Mouse (Mus musculus) cerebellum, adult 18-20 months (tissue): ENCODE results near the gene Chil1.

Experiments used
- DNase-seq, 2 experiments: peaks; one replicate each; pipeline ENCODE4 v3.0.0; 2021

Chil1 gene

DNA sequence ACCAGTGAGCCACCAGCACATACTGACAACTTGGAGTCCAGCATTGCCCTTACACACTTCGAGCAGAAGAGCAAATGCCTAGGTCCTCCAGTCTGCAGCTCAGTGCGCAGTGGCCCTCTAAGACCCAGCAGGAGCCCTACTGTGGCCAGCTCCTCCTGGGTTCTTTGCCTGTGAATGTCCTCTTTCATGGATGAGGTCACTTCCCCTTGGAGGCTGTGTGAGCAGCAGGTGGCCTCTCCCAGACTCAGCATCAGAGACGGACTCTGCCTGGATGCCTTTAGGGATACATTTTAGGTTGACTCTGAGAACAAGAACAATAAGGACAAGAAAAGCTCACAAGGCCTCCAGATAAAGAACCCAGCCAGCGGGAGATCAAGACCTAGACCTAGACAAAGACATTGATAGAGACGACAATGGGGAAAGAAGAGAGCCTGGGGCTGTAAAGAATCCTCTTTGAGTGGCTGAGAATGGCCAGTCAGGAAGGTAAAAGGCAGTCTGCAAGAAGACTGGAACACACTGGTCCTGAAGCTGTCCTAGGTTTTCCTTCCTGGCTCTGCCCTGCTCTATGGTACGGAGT, 28.3 kb downstream of the Chil1 start:
- DNase-seq: peak in 1 of 2 experiments; percentile 55

DNA sequence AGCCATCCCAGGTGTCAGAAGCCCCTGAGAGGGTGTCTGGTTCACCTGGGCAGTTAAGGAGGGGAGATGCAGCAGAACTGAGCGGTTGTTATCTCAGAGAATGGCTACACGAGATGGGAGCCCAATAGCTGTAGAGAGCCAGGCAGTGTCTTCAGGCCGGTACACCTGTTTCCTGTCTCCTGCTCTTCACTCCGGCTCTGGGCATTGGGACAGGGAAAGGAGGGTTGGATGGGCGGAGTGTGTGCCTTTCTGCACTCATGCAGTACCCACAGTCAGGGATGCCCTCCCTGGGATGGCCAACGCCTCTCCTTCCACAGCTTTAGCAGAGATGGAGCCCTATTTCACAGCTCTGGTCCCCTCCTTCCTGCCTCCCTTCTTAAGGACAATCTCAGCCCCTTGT, 29.1 kb downstream of the Chil1 start:
- DNase-seq: peak; percentile 62 to 70

DNA sequence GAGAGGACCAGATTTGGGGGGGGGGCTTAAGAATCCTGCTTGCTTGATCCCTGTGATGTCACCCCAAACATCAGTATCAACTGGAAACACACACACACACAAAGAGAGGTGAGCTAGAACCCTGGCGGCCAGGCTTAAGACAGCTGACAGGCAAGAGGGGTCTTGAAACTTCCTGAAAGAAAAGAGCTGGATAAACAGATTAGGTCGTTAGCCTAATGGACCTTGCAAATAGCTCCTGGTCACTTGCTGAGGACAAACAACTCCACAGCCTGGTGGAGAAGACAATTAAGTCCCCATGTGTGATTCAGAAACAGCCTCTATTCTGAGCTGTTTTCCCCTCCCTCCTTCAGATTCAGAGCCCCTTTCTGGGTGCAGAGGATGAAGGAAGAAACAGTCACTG, 29.7 kb downstream of the Chil1 start:
- no peak for DNase-seq

DNA sequence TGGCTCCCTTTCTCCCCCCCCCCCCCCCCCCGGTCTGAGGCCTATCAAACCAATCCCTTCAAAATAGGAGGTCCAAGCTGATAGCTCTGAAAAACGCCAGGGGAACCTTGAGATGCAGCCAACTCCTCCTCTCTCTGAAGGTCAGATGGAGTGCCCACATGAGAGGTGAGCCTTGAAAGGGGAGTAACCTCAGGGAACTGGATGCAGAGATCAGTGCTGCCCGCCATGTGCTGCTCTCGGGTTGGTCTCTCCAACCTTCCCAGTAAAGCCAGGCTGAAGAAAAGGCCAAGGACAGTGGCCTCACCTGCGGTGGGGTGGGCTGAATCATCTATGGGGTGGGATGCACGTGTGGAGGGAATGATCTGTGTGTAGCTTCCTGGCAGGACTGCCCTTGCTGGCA, 30.4 kb downstream of the Chil1 start:
- DNase-seq: no peak

DNA sequence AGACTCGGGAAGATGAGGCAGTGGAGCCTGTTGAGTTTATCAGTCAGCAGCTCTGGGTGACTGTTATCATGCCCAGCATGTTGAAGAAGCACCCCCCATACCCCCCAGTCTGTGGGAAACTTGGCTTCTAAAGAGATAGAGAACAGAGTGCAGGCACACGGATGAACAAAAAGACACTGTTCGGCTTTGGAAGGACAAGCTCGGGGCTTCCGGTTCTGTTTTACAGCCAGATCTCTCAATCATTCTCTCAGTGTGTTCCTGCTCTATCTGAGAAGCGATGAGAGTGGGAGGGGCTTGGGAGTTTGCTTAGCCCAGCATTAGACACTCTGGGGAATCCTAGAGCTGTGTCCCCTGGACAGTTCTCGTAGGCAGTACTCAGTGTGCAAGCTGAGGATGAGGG, 31.4 kb downstream of the Chil1 start:
- no peak for DNase-seq

DNA sequence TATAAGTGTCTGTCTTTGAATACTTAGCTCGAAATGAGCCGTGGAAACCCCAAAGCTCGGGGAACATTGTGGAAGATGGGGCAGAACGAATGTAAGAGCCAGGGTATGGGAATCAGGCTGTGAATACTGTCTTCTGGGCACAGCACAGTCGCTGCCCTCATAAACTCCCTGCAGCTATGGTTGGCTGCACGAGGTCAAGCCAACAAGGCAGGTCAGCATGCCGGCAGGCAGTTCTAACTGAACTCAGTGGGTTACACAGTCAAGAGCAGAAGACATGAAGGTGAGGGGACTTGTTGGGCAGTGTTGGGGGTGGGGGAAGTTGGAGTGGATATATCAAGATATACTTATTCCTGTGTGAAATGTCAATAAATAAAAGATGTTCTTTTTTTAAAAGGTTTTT, 33.1 kb downstream of the Chil1 start:
- DNase-seq: no peak

DNA sequence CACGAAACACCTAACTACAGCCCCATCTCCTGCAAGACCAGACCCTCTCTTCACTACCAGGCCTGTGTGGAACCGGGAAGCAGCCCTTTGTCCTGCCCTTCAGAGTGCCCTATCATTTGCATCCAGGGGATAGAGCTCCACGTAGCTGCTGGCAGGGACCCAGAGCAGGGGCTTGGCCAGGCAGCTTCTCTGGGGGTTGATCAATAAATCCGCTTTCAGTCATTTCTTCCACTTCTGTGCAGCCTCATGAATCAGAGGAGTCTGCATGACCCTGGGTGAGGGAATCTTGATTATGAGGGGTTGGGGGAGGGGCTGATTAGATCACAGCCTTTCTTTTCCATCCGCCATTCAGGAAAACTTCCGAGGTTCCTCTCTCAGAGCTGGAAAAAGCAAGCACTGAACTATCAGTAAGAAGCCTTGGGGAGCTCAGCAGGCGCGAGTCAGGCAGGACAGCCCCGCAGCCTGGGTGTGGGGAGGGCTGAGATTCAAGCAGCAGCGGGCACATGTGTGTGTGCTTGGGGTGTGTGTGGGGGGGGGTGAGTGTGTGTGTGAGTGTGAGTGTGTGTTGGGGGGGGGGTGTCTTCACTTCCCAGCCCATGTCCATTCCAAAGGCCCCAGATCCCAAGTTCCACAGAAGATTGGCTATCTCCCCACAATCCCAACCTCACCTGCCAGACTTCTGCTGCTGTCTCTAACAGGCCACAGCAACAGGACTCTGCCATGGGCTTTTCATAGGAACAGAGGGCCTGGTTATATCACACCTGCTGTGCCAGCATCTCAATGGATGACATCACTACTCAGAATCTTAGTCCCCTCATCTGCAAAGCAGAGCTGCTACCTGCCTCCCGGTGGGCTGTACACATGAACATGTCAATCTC, 34.0 kb downstream of the Chil1 start:
- DNase-seq: no peak

DNA sequence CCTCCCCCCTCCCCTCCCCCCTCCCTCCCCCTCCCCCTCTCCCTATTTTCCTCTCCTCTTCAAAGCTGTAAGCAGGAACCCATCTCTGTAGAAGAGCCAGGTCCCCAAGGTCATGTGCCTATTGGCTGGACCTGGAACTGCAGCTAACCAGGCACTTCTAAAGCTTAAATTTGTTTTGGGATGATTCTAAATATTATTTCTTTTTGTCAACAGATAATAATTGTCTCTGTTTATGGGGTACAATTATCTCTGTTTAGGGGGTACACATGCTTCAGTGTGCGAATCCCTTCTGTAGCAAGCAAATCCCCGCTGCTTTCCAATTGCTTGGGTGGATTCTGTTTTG, 34.6 kb downstream of the Chil1 start:
- no peak for DNase-seq

DNA sequence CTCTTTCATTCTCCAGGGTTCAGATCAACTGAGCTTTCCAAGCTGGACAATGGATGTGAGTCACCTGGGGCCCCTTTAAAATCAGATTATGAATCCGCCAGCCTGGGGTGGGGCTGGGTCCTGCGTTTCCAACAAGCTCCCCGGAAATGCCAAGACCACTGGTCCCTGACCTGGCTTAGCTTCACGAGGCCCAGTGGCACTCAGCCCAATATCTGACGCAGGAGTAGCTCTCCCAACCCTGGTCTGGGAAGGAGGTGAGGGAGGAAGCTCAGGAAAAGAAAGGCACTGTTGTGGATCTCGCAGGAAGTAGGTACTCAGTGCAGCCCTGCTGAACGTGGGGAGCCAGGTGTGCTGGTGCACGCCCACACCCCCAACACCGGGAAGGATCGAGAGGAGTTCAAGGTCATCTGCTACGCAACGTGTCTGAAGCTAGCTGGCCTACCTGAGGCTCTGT, 35.1 kb downstream of the Chil1 start:
- peak in 1 of 2 experiments; percentile 59 for DNase-seq

DNA sequence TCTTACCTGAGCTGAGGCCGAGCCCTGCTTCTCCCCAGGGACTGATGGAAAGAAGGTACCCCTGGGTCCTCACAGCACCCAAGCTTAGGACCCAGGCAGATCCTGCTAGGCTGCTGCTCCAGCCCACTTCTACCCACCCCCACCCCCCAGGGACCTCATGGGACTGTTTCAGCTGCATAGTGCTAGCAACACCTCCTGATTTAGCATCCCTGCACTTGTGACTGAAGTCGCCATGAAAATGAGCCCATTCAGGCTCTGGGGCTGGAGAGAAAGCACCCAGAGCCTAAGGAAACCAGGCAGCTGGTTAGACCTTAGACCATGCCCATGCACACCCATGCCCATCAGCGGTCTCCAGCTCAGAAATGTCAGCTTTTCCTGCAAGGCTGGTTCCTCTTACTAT, 36.0 kb downstream of the Chil1 start:
- no peak for DNase-seq

DNA sequence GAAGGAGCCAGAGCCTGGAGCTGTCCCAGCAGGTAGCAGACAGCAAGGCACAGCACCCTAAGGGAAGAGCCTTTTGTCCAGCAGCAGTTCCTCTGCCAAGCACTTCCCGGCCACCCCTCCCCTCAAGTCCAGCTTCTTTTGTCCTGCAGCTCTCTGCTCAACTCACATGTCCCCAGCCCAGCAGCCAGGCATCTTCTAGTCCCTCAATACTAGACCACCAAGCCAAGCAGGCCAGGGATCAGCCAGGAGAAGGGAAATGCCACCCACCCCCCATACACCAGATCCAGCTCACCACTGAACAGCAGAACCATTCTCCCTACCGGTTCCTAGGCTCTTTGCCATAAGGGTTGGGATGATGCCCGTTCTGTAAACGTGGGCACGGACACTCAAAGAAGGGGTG, 37.6 kb downstream of the Chil1 start:
- peak in 1 of 2 experiments; percentile 43 for DNase-seq

DNA sequence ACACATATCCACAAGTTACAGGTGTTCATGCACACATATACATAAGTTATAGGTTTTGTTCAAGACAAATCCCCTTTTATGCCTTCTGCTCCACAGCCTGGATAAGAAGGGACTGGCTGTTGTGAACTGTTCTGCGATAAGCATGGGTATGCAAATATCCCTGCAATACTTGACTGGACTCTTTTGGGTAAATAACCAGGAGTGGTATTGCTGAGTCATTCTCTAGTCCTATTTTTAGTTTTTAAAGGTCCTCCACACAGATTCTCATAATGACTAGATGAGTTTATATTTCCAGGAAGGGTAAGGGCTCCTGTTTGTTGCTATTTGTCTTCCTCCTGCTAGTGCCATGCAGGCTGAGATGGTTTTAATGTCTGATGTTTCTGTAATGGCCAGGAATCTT, 39.2 kb downstream of the Chil1 start:
- DNase-seq: no peak

DNA sequence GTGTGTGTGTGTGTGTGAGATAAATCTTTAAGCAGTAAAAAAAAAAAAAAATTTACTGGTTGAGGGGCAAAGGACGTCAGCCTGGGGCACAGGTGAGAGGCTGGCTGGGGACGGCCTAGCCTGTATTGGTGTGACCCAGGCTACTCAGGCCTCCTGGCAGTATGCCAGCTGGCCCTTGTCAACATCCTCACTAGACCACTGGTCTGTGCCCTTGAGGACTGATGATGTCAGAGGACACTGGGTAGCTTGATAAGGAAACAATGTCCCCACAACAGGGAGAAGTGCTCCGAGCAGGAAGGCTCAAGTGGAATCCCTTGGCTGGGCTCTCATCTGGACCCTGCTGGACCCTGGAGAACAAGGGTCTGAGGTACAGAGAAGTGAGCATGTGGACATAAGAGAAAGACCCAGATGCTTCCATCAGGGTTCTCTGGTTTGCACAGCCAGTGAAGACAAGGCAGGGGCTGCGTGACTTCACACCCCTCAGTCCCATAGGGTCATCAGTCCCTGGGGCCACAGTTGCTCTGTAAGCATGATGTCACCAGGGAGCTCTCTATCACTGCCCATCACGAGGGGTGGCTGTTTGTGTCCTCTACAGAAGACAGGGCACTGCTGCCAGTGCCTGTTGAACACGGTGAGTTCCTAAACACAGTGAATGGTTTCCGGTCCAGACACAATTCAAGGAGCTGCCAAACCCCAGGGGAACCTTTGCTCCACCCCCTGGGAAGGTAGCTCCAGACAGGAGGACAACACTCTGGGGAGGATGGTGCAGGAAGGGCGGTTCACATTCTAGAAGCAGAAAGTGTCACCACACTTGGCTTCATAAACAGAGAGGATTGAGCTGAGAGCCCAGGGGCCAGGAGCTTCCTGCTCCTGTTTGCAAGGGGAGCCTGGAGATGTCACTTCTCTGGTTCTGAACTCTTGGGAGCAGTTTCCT, 40.4 kb downstream of the Chil1 start:
- DNase-seq: peak in 1 of 2 experiments; percentile 48

DNA sequence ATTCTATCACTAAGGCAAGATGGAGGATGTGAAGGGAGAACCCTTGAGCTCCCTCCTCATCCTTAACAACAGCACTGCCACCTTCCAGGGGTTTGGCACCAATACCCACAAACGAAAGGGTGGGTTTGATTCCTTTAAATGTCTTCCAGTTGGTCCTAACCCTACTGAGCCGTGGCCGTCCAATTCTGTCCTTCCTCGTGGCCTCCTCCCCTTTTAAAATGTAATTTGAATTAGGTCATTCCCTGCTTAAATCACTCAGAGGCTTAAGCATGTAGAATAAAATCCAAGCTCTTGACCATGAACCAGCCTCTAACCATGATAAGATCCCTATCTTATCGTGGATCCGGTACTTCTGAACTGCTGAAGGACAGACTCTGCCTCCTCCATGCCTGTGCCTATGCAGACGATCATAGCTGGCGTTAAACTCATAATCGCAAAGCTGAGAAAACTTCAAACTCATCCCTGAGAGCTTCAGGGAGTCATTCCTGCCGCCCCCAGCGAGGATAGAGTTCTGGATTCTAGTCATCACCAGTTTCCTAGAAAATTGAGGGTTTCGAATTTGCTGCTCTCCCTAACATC, 42.8 kb downstream of the Chil1 start:
- no peak for DNase-seq

DNA sequence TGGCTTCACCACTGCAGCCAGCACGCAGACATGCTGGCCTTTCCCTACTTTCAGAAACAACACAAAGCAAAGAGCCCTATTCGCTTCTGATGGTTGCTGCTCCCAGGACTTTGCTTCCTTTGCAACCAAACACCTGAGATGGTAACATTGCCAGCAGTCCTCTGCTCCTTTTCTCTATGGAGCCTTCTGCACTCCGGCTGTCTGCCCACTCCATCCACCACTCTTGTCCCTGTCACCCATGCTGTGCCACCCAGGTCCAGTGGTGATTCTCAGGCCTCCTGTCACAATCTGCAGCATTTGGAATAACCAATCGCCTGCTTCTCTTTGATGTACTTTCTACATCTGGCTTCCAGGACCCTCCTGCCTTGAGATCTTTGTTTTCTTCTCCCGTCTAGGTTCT, 43.4 kb downstream of the Chil1 start:
- peak in 1 of 2 experiments; percentile 52 for DNase-seq

DNA sequence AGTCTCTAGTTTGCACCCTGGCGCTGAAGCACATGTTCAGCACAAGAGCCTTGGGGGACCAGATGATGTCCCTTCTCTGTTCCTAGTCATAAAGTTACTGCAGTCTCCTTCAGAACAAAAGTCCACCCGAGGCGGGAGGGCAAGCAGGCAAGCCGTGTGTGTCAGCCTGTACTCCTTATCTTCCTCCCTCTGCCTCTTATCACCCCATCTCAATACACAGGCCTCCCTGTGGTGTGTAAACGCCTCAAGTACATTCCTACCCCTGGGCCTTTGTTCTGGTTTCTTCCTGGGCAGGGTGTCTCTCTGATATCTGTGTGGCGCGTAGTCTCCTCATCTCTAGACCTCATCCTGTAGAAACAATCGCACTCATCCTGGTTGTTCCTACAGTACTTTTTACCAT, 44.8 kb downstream of the Chil1 start:
- no peak for DNase-seq

DNA sequence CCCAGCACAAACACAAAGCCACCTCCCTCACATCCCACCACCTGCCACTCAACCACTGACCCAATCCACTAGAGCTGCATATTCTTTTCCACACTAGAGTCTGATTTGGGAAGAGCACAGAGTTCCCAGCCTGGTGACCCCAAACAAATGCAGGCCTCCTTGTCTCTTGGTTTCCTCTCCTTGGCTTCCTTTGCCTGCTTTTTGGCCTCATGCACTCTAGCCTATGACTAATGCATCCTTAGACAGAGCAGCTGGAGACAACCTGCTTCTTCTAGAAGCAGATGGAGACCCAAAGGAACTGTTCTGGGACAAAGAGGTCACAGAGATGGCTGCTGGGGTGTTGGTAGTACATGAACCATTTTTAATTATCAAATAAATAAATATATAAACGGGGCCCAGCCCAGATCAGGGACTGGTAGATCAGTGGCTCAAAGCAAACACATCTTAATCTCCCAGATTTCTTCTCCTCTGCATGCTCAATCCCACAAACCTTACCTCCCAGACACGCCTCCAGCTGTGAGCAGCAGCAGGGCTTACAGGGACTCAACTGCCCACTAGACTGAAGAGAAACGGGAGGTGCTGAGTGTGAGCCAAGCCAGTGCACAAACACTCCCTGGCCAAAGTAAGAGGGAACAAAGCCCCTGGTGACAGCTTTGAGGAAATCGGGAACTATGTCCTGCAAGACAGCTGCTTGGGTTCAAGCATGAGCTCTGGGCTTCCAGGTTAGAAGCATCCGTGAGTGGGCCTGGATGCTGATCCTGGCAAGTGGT, 48.0 kb downstream of the Chil1 start:
- DNase-seq: peak in 1 of 2 experiments; percentile 34

DNA sequence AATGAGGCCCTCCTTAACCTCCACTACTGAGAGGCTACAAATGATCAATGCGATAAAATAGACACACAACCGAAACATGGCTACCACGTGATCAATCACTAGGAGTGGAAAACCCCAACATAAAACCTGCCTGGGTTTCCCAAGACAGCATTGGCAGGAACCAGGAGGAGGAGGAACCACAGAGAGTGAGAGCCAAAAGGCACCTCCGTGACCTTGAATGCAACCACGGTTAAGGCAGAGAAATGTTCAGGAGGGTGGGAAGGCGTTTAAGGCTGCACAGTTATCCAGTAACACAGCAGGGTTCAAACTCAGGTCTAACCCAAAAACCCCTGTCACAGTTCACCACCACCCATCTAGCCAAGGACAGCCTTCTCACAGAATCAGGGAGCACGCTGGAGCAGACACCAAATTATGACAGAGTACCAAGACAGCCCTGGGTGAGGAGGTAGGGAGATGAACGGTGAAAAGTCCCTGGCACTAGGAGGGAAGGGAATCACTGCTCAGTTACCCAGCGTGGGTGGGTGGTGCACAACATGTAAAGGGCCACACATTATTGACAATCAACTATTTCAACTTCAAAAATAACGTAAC, 48.8 kb downstream of the Chil1 start:
- peak in 1 of 2 experiments; percentile 52 for DNase-seq

DNA sequence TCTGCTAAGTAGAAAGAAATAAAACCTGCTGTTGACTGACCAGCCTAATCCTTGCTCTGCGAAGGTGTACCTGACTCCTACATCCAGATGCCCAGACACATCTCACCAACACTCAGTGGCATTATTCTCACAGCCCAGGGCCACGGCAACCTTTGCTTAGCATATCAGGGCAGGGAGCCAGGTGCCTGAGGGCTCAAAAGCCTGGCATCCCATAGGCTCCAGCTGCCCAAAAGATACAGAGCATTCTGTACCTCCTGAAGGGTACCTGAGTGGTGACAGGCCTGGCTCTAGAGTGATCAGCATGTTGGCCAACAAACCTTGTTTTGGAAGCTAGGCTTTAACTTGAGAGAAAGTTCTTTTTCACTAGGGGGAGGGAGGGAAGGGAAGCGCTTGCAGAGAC, 49.3 kb downstream of the Chil1 start:
- peak; percentile 76 to 80 for DNase-seq

DNA sequence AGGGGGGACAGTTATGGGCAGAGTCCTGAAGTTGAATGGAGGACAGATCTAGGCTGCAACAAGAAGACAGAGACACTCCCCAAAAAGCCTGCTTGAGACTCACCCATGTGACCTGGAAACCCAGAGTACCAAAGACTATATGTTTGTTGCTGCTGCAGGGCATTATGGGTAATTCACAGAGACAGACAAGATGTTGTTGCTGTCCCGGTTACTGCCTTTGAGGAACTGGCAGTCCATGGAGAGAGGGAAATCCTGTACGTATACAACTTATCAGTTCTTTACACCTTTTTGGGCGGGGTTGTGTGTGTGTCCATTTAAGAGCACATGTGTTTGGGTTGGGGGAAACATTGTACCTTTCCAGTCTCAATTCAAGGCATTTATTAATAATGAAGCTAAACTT, 49.7 kb downstream of the Chil1 start:
- peak in 1 of 2 experiments; percentile 29 for DNase-seq

DNA sequence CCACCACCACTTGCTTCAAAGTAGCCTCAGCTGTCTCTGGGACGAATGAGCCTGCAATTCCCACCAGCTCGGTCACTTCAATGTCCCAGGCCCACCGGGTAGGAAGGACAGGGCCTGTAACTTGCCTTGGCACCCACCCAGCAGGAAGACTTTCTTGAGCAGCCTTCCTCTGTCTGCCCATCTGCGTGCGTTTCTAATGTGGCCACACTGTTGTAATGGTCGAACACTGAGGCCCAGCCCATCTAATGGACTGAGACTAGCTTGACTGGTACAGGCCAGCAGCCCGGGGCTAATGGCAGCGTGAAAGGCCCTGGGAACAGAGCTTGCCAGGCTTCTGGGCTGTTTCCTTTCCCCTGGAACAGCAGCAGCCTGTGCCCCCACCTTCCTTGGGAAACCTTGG, 50.4 kb downstream of the Chil1 start:
- peak; percentile 49 to 64 for DNase-seq
